Mouse (Mus musculus) midbrain, embryonic 15.5 days (tissue): ENCODE measurements around the gene Slc9a4. TPM values are rescaled to one million over a fixed set of nuclear protein-coding genes. Genes with fewer than 3 reads are reported as not detected.

Experiments used
- ATAC-seq: fragments of 200-750 bp; cut with Nextera tagmentation; replicated peaks from 2 replicates; pipeline ENCODE4 v1.8.0; 2017; ENCODE audit warnings: moderate TSS enrichment
- H3K27ac ChIP-seq: fragments of 300-500 bp; sonication (generic); 2 replicates; pipeline ENCODE4 v1.5.1; 2015; ENCODE audit warnings: mild to moderate bottlenecking, inconsistent platforms
- H3K27me3 ChIP-seq: fragments of 300-500 bp; sonication (generic); replicated peaks from 2 replicates; pipeline ENCODE4 v1.6.1; 2015; ENCODE audit warnings: inconsistent platforms
- H3K36me3 ChIP-seq: fragments of 300-500 bp; sonication (generic); replicated peaks from 2 replicates; pipeline ENCODE4 v1.6.1; 2015; ENCODE audit warnings: inconsistent platforms
- H3K4me1 ChIP-seq: fragments of 300-500 bp; sonication (generic); 2 replicates; pipeline ENCODE4 v1.6.1; 2015; ENCODE audit warnings: inconsistent platforms
- H3K4me2 ChIP-seq: fragments of 300-500 bp; sonication (generic); 2 replicates; pipeline ENCODE4 v1.6.1; 2015; ENCODE audit warnings: inconsistent platforms, mild to moderate bottlenecking, moderate library complexity
- H3K4me3 ChIP-seq: fragments of 300-500 bp; sonication (generic); 2 replicates; pipeline ENCODE4 v1.5.1; 2015; ENCODE audit warnings: mild to moderate bottlenecking, inconsistent platforms
- H3K9ac ChIP-seq: fragments of 300-500 bp; sonication (generic); 2 replicates; pipeline ENCODE4 v1.6.1; 2015; ENCODE audit warnings: mild to moderate bottlenecking, inconsistent platforms
- H3K9me3 ChIP-seq: fragments of 300-500 bp; sonication (generic); 2 replicates; pipeline ENCODE4 v1.6.1; 2016; ENCODE audit warnings: inconsistent platforms
- WGBS: fragments of 180-500 bp; shearing (Covaris S2); methylation state at CpG from one replicate; pipeline ENCODE4 v1.1.7; 2015; ENCODE audit warnings: mixed read lengths; 5-methylcytosine and 5-hydroxymethylcytosine counted together
- polyA plus RNA-seq: library from polyadenylated mRNA; unstranded; fragments of >200 nt; fragmentation: Nextera tagmentation; extraction: Ambion mirVana; gene quantifications from 2 replicates; pipeline ENCODE4 v1.2.1, GENCODE M21; 2015

Slc9a4 gene
- polyA plus RNA-seq, 1 experiment from 2014 or later: not detected

DNA sequence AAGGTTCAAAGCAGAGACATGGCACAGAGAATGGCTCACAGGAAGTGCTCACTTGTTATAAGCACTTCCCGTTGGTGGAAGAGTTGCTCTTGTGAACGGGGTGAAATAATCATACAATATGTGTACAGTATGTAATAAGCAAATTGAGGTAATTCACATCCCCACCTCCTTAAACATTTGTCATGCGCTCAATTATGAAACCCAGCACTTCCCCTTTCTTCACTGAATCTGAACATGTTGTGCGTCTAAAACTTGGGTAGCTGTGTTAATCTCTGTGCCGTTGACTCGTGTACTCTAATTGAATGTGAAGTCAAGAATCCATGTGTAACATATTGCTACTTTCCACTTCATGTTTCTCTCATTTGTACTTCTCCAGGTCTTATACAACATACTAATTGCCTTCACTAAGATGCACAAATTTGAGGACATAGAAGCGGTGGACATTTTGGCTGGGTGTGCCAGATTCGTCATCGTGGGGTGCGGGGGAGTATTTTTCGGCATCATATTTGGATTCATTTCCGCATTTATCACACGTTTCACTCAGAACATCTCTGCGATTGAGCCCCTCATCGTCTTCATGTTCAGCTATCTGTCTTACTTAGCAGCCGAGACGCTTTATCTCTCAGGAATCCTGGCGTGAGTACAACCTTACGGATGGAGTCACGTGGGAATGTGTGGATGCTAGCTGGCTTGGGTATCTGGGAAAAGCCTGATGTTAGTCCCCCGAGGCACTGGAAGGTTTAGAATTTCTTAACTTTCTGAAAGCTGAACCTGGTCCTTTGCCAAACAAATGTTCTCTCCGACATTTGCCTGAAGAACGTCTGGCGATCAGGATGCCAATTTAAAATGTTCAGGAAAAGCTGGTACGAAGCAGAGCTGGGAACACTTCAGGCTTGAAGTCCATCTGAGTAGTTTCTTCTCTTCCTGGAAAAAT, 20.8 kb downstream of the Slc9a4 start:
- H3K9ac ChIP-seq: no peak overlapping the region
- no peak overlapping the region for H3K4me3 ChIP-seq
- no peaks in the 10 kb centered on the region for H3K27me3 ChIP-seq
- H3K4me1 ChIP-seq: no peaks in the 10 kb centered on the region
- H3K36me3 ChIP-seq: no peaks in the 10 kb centered on the region
- H3K4me2 ChIP-seq: no peak overlapping the region
- no peaks in the 10 kb centered on the region for H3K9me3 ChIP-seq
- WGBS: 91% methylated on average over 25 of the region's 25 CpGs
- no peak for ATAC-seq
- no peak overlapping the region for H3K27ac ChIP-seq

DNA sequence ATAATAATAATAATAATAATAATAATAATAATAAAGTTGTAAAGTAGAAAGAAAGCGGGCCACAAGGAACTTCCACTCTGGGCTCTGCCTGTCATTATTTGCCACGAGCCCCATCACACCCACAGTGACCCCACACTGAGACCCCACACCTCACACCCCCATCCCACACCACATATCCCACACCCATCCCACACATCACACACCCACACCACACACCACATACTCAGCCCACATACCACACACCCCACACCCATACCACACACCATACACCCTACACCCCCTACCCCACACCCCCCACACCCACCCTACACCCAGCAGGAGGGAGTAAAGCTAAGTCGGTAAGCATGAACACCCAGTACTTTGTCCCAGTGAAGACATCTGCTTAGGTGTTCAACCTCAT, 21.6 kb downstream of the Slc9a4 start:
- H3K27me3 ChIP-seq: no peaks in the 10 kb centered on the region
- no peak overlapping the region for H3K9ac ChIP-seq
- no peak for ATAC-seq
- H3K9me3 ChIP-seq: no peaks in the 10 kb centered on the region
- H3K36me3 ChIP-seq: no peaks in the 10 kb centered on the region
- H3K4me1 ChIP-seq: no peaks in the 10 kb centered on the region
- no peak overlapping the region for H3K4me2 ChIP-seq
- H3K4me3 ChIP-seq: no peak overlapping the region
- H3K27ac ChIP-seq: no peak overlapping the region
- WGBS: 83% methylated on average over 3 of the region's 3 CpGs

DNA sequence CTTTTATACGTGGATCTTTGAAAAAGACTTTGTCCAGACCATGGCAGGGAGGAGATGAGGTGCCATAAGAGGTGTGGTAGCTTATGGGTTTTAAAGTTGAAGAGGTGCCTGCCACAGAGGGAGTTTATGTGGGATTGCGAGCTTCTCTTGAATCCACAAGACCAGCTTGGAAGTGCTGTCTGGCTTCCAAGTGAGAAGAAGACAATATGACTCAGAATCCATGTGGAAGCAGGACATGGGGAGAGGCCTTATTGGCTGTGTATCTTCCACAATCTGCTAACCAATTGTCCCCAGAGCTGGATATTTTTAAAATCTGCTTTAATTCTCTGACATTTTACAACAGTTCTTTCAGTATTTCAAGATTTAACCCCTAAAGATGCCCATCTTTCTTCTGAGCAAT, 33.3 kb downstream of the Slc9a4 start:
- Histone ChIP-seq H3K4me2 (no peak overlapping the region), H3K9ac (no peak overlapping the region), H3K4me1 (no peaks in the 10 kb centered on the region), H3K4me3 (no peak overlapping the region), H3K27me3 (no peaks in the 10 kb centered on the region), H3K9me3 (no peaks in the 10 kb centered on the region), H3K27ac (no peak overlapping the region), H3K36me3 (no peaks in the 10 kb centered on the region)
- no peak for ATAC-seq
- 93% methylated on average over 2 of the region's 2 CpGs for WGBS

DNA sequence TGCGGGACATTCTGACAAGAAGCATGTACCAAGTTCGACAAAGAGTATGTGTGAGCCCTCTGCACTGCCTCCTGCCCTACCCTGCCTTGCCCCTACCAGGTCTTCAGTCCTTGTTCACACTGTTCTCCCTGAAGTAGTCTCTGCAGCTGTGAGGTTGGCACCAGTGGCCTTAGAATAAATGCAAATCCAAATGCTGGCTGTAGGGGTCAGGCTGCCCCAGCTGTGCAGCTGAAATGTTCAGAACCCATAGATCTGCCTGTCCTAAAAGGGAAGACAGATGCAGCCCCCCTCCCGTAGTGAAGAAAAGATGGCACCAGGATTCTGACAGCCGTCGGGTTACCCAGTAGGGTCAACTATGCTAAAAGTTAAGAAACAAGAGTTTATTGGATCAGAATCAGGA, 39.2 kb downstream of the Slc9a4 start:
- Histone ChIP-seq H3K9ac (no peak overlapping the region), H3K4me2 (no peak overlapping the region), H3K9me3 (no peaks in the 10 kb centered on the region), H3K4me1 (no peaks in the 10 kb centered on the region), H3K4me3 (no peak overlapping the region), H3K27me3 (no peaks in the 10 kb centered on the region), H3K27ac (no peak overlapping the region), H3K36me3 (no peaks in the 10 kb centered on the region)
- WGBS: 81% methylated on average over 5 of the region's 5 CpGs
- no peak for ATAC-seq

DNA sequence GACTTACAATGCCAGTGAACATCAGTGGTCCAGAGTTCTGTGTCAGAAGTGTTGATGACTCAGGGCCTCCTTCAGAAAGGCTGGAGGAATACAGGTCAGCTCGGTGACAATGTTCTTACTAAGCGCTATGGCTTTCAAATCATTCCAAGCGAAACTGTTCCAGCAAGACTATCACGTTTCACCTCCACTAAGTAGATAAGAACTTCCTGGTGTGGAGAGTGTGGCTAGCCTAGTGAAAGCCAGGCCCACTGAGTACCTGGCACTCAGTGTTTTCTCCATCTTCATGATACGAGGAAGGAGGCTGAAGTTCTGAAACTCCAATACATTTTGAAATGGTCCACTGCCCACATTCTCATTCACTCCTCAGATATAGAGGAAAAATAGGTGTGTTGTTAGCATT, 40.0 kb downstream of the Slc9a4 start:
- H3K9me3 ChIP-seq: no peaks in the 10 kb centered on the region
- H3K4me2 ChIP-seq: no peak overlapping the region
- H3K9ac ChIP-seq: no peak overlapping the region
- H3K4me3 ChIP-seq: no peak overlapping the region
- no peaks in the 10 kb centered on the region for H3K27me3 ChIP-seq
- WGBS: 85% methylated on average over 5 of the region's 5 CpGs
- no peak for ATAC-seq
- no peaks in the 10 kb centered on the region for H3K4me1 ChIP-seq
- no peaks in the 10 kb centered on the region for H3K36me3 ChIP-seq
- no peak overlapping the region for H3K27ac ChIP-seq

DNA sequence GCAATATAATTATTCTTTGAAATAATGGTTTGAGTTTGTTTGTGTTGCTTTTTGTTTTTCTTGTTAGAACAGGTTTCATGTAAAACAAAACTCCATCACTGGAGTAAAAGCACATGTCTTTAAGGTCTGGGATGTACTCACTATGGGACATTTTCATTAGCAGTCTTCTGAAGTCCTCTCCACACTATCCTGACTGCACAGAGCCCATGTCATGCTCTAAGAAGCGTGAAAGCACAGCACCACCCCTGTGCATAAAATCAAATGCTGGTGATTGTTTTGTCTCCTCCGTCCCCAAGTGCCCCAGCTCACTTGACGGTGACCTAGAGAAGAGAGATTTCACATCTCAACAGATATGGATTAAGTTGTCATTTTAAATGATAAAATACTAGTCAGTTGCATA, 45.1 kb downstream of the Slc9a4 start:
- Histone ChIP-seq H3K4me3 (no peak overlapping the region), H3K9me3 (no peaks in the 10 kb centered on the region), H3K27me3 (no peaks in the 10 kb centered on the region), H3K9ac (no peak overlapping the region), H3K4me2 (no peak overlapping the region), H3K27ac (no peak overlapping the region), H3K4me1 (no peaks in the 10 kb centered on the region), H3K36me3 (no peaks in the 10 kb centered on the region)
- WGBS: 19% methylated on average over 3 of the region's 3 CpGs
- ATAC-seq: no peak

DNA sequence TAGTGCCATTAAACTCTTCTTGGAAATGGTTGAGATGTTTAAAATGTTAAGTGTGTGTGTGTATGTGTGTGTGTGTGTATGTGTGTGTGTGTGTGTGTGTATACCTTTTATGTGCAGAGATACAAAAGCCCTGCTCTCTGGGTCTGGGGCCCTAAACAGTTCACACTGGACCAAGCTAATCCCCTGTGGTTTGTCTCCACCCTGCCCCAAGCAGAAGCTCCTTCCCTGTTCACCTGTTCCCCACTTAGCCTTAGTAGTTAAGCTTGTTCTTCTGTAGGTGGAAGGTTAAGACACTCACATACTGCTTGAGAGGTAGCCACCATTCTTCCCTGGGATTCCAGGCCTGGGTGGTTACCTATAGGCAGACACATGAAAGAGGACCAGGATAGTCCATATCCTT, 47.1 kb downstream of the Slc9a4 start:
- no peaks in the 10 kb centered on the region for H3K27me3 ChIP-seq
- H3K4me2 ChIP-seq: no peak overlapping the region
- H3K36me3 ChIP-seq: no peaks in the 10 kb centered on the region
- no peak overlapping the region for H3K4me3 ChIP-seq
- no peaks in the 10 kb centered on the region for H3K9me3 ChIP-seq
- H3K9ac ChIP-seq: no peak overlapping the region
- H3K27ac ChIP-seq: no peak overlapping the region
- no peaks in the 10 kb centered on the region for H3K4me1 ChIP-seq
- no peak for ATAC-seq

DNA sequence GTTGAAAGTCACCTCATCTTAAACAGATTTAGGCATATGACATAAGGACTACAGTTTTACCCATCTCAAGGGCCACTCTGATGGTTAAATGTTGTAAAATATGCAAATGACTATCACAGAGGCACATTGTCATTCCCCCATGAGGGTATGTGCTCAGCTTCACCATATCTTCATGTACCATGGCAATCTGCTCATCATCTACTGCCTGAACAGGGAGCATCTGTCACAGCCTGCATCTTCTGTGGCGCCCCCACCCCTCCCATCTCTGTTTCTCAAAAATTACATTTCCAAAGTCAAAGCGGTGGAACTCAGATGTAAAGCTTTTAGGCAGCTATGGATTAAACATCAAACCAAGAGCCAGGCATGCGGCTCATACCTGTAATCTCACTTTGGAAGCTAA, 48.6 kb downstream of the Slc9a4 start:
- WGBS: 94% methylated on average over 3 of the region's 3 CpGs

DNA sequence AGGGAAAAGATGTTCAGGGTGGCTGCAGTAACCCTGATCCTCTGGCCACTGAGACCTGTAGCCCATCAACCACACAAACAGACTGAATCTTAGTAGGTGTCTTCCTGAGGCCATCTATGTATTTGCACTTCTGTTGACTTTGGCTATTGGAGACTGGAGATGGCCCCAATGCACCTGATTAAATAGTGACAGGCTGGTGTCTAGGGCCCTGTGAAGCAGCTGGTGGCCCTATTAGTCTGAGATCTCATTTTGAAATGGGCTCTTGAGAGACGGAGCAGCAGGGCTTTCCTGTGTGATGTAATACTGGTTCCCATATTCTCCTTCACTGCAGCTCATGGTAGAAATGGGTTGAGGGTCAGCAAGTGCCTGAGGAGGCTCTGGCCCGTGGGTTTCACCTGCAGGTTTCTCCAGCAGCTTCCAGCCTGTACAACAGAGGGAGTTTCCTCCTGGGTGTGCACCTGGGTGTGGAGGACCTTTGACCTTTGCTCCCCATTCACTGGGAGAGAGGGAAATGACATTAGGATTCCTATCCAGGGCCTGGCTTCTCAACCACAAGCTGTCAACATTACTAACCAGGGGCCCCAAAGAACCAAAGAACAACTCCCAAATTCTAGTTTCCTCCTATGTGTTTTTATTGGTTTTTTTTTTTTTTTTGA, 52.7 kb downstream of the Slc9a4 start:
- Histone ChIP-seq H3K4me2 (no peak overlapping the region), H3K9ac (no peak overlapping the region), H3K9me3 (no peaks in the 10 kb centered on the region), H3K4me1 (no peaks in the 10 kb centered on the region), H3K4me3 (no peak overlapping the region), H3K27ac (no peak overlapping the region), H3K36me3 (no peaks in the 10 kb centered on the region), H3K27me3 (no peaks in the 10 kb centered on the region)
- ATAC-seq: no peak
- 50% methylated on average over 2 of the region's 2 CpGs for WGBS

More for the DNA sequence above, 48.6 kb downstream of the Slc9a4 start:
- H3K27ac ChIP-seq: no peak overlapping the region
- ATAC-seq: no peak
- H3K9ac ChIP-seq: no peak overlapping the region
- no peak overlapping the region for H3K4me3 ChIP-seq
- H3K4me2 ChIP-seq: no peak overlapping the region
- no peaks in the 10 kb centered on the region for H3K4me1 ChIP-seq
- no peaks in the 10 kb centered on the region for H3K36me3 ChIP-seq
- H3K27me3 ChIP-seq: no peaks in the 10 kb centered on the region
- H3K9me3 ChIP-seq: no peaks in the 10 kb centered on the region

DNA sequence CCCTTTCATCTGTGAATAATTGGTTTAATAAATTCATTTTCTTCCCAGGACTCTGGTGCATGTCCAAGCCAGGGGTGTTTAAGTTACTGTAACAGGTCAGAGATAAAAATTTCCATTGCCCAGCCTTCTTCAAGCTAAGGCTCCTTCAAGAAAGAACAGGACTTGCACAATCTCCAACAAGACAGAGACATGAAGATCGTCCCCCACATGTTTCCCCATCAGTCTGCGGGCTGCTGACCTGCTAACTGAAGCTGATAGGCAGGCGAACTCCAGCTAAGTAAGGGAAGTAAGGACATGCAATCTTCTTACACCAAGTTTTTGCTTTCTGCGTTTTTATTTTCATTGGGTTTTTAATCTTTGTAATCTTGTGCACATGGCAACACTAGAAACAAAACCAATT, 54.7 kb downstream of the Slc9a4 start:
- H3K4me3 ChIP-seq: no peak overlapping the region
- H3K27me3 ChIP-seq: no peaks in the 10 kb centered on the region
- H3K4me2 ChIP-seq: no peak overlapping the region
- H3K9ac ChIP-seq: no peak overlapping the region
- H3K9me3 ChIP-seq: no peaks in the 10 kb centered on the region
- 70% methylated on average over 4 of the region's 4 CpGs for WGBS
- no peak overlapping the region for H3K27ac ChIP-seq
- no peaks in the 10 kb centered on the region for H3K4me1 ChIP-seq
- H3K36me3 ChIP-seq: no peaks in the 10 kb centered on the region
- no peak for ATAC-seq

DNA sequence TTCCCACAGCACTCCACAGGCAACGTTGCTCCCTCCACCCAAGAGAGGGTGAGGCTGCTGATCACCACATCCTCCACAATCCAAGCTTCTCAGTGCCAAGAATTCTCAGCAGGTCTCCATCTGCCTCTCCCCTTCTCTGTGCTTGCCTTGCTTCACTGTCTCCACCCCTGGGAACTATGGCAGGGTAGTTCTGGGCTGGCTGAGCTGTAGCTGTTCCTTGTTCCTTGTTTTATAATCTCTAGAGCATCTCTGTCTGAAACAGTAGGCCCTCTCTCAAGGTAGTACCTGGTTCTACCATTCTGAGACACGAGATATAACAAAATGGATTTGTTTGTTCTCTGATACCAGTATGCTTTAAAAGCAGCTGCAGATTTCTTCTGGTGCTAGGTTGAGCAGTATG, 68.4 kb downstream of the Slc9a4 start:
- no peak overlapping the region for H3K9ac ChIP-seq
- H3K4me1 ChIP-seq: no peaks in the 10 kb centered on the region
- H3K9me3 ChIP-seq: no peaks in the 10 kb centered on the region
- H3K27me3 ChIP-seq: no peaks in the 10 kb centered on the region
- no peak for ATAC-seq
- no peaks in the 10 kb centered on the region for H3K36me3 ChIP-seq
- 78% methylated on average over 2 of the region's 2 CpGs for WGBS
- H3K4me2 ChIP-seq: no peak overlapping the region
- no peak overlapping the region for H3K27ac ChIP-seq
- H3K4me3 ChIP-seq: no peak overlapping the region

DNA sequence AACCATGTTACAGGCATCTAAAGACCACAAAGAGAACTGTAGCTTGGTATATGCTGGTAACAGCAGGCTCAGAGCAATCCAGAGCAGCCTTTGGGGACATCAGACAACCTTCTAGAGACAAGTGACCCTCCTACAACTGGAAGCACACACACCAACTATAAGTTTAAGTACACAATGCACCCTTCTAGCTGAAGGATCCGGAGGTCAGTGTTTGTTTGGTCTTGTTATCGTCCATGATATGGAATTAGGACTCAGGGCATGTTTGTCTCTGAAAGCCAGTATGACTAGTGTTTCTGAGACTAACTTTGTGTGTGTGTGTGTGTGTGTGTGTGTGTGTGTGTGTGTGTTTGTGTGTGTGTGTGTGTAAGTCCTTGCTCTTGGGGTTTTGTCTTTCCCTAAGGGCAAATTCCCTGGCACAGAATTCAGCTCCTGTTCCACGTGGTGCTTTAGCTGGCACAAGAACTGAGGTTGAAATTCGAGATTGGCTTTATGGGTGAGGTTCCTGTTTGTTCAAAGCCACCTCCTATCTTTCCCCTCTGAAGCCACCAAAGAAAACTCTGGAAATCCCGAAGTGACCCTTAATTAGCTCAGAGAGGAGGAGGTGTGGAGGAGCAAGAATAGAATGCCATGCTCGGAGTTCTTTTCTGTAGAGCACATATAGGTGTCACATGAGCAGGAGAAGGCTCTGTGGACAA, 71.1 kb downstream of the Slc9a4 start:
- WGBS: 73% methylated on average over 6 of the region's 6 CpGs
- Histone ChIP-seq H3K4me3 (no peak overlapping the region), H3K27ac (no peak overlapping the region), H3K27me3 (no peaks in the 10 kb centered on the region), H3K4me1 (no peaks in the 10 kb centered on the region), H3K36me3 (no peaks in the 10 kb centered on the region), H3K4me2 (no peak overlapping the region), H3K9me3 (no peaks in the 10 kb centered on the region), H3K9ac (no peak overlapping the region)
- ATAC-seq: no peak
